Mouse (Mus musculus): ENCODE results near the gene Ctrb1. TPM values are rescaled to one million over a fixed set of nuclear protein-coding genes. Genes with fewer than 3 reads are reported as not detected.
"Not testable (repeated sequence)": the region's sequence is repeated elsewhere in the genome, so short reads cannot be mapped to it uniquely, and the experiment has no call there.

Gene Ctrb1
- polyA plus RNA-seq, 1 experiment: 4.0 TPM

DNA sequence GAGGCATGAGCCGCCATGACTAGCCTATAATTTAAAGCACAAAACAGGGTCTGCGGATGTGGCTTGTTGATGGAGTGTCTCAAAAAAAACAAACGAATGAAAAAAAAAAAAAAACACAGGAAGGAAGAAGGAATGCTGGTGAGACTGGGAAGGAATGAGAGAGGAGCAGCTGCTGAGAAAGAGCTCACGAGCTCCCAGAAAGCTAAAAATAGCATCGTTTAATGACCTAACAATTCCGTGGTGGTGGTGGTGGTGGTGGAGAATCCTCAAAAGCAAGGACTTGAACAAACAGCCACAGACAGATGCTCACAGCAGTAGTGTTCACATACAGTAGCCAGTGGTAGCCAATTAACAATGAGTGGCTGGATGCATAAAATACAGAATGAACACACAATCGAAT is 4.6 kb upstream of the Ctrb1 start:
- 63% methylated on average over 7 of the region's 7 CpGs for WGBS
- DNase-seq (ENCODE audit: low read depth, low spot score): no peak

DNA sequence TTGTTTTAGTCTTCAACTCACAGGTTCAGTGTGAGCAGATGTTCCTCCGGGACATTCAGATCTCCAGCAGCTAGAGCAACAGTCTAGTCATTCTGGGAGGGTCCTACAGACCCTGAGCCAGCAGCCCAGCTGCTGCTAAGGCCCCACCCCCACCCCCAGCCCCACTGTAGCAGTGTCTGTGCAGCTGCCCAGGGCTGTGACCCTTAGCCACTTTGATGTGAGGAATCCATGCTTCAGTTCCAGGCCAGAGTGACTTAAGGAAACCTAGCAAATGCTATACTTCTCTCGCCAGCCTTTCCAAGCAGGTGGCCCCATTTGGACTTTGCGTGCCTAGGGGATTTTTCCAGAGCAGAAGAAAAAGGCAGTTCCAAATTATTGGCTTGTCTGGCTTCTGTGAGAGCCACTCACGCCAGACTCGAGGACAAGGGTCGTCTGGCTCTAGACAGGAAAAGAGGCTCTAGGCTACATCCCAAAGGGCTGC is 2.5 kb upstream of the Ctrb1 start:
- no peak for DNase-seq (ENCODE audit: low read depth, low spot score)
- 25% methylated on average over 6 of the region's 6 CpGs for WGBS

DNA sequence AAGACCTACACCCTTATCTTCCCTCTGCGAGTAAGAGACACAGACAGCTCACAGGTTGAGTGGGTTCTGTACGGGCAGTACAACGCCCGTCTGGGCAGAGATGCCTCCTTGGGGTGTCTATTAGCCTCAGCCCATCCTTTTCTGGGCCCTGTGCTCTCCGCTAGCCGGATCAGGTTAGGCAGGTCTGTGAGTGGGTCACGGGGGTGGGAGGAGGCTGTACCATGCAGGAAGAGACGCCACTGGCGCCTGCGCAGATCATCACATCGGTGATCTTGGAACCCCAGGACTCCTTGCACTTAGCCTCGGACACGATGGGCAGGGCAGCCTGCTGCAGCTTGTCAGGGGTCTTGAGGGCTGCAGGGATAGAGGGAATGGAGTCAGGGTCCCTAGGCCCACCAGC is 3.9 kb downstream of the Ctrb1 start:
- no peak for DNase-seq (ENCODE audit: low read depth, low spot score)
- WGBS: 73% methylated on average over 13 of the region's 13 CpGs

DNA sequence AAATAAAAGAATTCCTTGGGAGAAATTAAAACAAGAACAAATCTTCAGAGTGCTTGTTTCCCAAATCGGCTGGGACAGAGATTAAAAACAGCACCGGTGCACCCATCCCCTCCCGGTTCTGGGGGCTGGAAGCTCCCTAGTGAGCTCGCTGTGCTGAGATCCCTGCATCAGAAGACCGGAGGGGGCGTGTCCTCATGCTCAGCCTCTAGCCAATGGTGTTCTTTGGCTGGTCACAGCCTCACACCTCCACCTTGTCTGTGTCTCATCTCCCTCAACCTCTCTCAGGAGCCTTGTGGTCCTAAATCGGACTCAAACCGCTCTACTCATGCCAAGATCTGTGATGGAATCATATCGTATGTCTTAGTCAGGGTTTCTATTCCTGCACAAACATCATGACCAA is 8.3 kb downstream of the Ctrb1 start:
- DNase-seq (ENCODE audit: low read depth, low spot score): no peak
- 41% methylated on average over 9 of the region's 9 CpGs for WGBS

DNA sequence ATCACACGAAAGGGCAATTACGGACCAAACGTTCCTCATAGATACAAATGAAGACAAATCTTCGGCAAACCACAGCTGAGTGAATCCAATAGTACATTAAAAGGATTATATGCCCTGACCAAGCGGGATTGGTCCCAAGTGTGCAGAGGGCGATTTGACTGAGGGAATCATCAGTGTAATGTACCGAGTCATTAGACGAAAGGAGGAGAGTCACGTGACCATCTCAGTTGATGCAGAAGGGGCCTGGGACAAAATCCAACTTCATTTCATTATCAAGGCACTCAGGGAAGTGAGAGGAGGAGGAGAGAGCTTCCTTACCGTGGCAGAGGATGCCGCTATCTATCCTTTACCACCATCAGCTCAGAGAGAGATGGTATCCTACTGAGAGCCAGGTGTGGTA is 9.7 kb downstream of the Ctrb1 start:
- WGBS: 70% methylated on average over 11 of the region's 11 CpGs
- DNase-seq (ENCODE audit: low read depth, low spot score): no peak

DNA sequence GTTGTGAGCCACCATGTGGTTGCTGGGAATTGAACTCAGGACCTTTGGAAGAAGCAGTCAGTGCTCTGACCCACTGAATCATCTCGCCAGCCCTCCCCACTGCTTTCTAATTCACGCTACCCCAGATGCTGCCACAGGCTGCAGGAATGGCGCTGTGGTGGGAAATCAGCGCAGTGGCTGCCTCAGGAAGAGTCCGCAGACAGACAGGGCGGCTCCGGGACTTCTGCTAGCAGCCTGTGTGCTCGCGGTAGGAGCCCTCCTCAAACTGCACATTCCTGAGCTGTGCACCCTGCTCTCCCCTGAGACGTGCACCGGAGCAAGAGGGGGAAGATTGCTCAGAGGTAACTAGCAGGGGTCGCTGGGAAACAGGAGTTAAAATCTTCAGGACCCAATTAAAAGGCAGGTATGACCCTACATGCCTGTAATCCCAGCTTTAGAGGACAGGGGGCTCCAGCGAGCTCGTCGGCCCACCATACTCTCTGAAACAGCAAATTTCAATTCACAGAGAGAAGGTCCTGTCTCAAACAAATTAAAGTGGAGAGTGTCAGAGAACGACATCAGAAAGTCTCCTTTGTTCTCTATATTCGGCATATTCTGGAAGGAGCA is 10.3 kb downstream of the Ctrb1 start:
- 49% methylated on average over 17 of the region's 17 CpGs for WGBS

DNA sequence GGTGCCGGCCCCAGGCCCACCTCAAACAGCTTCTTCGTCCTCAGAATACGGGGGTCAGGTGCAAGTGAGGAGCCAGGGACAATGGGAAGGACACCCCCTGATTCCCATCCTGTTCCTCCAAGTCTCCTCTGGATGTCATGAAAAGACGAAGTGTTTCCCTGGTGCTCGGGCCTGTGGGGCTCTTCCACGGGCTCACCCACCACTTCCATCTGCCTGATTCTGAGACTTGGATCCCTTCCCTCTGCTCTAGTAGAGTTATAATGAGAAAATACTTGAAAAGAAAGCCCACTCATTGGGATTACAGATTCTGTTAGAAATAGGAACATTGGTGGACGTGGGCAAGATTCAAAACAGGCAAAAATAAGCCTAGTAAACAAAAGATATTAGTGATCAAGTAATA is 12.0 kb downstream of the Ctrb1 start:
- WGBS: 95% methylated on average over 7 of the region's 7 CpGs
- no peak for DNase-seq (ENCODE audit: low read depth, low spot score)

More for the DNA sequence above, 10.3 kb downstream of the Ctrb1 start:
- DNase-seq (ENCODE audit: low read depth, low spot score): no peak

DNA sequence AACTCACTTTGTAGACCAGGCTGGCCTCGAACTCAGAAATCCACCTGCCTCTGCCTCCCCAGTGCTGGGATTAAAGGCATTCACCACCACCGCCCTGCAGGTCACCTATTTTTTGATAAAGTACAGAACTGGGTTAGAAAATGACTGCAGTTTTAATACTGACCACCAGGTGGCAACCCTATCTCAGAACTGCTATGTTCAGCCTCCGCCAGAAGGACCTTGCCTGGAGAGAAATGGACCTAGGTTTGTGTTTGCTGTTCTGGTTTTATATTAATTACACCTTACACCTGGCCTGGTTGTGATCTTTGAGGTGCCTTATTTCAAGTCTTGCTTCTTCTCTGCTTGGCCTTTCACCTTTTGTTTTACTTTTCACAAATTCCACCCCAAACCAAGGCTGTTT is 12.7 kb downstream of the Ctrb1 start:
- WGBS: 12% methylated on average over 3 of the region's 3 CpGs
- DNase-seq (ENCODE audit: low read depth, low spot score): peak; percentile 46

DNA sequence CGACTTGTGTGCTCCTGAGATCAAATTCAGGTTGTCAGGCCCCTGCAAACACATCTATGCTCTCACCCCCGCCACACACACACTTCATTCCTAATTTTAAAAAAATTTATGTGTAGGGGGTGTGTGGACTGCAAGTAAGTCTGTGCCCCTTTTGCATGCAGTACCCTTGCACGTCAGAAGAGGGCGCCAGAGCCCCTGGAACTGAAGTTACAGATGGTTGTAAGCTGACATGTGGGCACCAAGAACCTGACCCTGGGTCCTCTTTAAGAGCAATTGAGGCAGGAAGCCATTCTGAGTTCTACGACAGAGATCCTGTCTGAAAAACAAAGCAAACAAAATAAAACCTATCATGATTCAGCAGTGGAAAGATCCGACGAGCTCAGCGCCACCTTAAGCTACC is 14.6 kb downstream of the Ctrb1 start:
- no peak for DNase-seq (ENCODE audit: low read depth, low spot score)
- WGBS: 80% methylated on average over 8 of the region's 8 CpGs

DNA sequence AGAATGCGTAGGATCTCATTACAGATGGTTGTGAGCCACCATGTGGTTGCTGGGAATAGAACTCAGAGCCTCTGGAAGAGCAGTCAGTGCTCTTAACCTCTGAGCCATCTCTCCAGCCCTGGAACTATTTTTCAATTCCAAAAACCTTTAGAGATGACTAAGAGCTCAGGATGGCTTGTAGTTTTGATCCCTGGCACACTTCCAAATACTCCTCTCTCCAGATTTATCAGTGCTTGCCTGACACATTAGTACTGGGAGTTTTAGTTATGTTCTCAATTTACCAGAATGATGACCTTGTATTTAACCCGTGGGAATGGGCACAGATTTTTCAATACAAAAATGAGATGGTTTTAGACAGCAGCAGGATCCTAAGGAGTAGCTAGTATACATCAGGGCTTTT is 24.1 kb downstream of the Ctrb1 start:
- no peak for DNase-seq (ENCODE audit: low read depth, low spot score)
- WGBS: 84% methylated on average over 2 of the region's 2 CpGs

DNA sequence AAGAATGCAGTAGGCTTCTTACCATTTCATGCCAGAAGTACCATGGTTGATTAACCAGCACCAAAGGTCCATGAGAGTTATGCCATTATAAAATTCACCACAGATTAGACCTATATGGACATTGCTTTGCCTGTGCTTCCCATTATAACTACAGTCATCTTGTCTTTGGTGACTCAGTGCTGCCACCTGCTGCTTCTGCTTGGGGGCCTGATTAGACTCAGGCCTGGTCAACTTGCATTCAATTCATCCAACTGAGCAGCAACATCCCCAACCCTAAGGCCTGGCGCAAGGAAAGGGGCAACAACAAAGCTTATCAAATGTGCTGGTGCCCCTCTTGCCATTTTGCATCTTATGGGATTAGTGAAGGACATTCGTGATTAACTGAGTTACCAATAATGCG is 28.3 kb downstream of the Ctrb1 start:
- 90% methylated on average over 3 of the region's 3 CpGs for WGBS
- DNase-seq (ENCODE audit: low read depth, low spot score): peak; percentile 44

DNA sequence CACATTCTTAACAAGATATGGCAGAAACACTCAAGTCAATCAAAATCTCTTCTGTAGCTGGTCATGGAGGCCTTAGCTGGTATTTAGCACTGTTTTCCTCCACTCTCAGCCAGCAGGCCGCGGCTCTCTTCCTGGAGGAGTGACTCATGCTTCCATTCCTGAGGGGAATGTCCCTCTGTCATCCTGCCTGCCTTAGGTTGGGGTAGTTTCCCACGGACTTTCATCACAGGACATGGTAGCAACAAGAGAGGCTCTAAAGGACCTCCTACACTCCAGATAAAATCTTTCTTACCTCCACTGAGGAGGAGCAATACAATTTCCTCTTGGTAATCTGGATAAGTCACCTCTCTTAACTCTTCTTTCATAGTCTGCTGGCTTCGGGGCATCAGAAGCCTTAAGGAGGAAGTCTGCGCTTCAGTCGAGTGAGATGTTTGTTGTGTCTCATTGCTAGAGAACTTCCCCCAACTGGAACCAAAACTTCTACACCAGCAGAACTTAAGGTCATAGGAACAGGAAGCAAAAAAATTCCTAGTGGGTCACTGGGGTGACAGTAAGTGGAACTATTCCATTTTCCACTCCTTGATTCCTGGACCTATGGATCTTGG is 31.9 kb downstream of the Ctrb1 start:
- no peak for DNase-seq (ENCODE audit: low read depth, low spot score)
- 35% methylated on average over 6 of the region's 6 CpGs for WGBS

DNA sequence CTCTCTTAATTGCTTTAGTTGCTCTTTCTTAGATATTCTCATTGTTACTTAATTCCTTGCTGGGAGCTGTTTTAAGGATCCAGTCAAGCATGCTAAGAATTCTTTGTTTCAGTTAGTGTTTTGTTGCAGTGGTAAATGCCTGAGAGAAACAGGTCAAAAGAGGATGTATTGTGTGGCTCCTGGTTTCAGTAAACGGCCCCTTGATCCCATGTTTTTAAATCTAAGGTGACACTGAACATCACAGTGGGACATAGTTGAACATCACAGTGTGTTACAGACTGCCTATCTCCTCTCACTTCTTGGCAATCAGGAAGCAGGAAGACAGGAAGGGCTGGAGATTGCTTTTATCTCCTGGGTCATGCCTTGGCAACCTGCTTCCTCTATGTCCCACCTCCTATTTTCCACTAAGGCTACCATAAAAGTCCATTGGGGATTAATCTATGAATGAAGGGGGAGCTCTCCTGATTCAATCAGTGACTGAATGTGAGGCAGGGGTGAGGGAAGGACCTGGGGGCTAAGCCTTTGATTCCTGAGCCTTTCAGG is 33.4 kb downstream of the Ctrb1 start:
- 57% methylated on average over 1 of the region's 1 CpGs for WGBS
- no peak for DNase-seq (ENCODE audit: low read depth, low spot score)

DNA sequence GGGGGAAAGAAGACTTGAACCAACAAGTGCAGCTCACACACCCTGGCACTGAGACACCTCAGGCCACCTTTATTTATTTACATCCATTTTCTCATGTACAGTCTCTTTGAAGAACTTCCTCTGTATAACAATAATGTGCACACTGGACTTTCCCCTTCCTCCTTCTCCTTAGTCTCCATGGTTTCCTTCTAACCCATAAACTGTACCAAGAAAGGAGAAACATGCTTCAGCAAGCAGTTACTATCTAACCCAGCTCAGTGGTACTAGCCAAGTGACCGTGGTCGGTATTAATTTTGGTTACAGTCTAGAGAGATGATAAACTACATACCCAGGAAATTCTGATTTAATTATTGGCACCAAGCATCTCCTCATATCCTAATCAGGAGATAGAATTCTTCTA is 37.3 kb downstream of the Ctrb1 start:
- DNase-seq (ENCODE audit: low read depth, low spot score): no peak
- 33% methylated on average over 2 of the region's 2 CpGs for WGBS

DNA sequence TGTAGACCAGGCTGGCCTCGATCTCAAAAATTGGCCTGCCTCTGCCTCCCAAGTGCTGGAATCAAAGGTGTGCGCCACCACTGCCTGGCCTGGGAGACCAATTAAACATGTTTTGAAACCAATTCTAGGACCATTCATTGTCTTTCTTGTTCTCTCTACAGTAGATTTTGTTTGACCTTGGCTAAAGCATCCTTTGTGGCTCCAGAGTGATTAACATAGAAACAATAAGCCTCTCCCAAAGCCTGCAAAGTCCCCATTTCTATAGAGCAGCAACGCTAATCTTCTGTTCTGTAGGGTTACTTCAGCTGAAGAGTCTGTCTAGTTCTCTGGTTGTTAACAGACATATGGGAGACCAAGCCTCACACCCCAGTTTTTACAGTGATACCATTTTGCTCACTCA is 40.2 kb downstream of the Ctrb1 start:
- WGBS: 96% methylated on average over 3 of the region's 3 CpGs
- no peak for DNase-seq (ENCODE audit: low read depth, low spot score)

DNA sequence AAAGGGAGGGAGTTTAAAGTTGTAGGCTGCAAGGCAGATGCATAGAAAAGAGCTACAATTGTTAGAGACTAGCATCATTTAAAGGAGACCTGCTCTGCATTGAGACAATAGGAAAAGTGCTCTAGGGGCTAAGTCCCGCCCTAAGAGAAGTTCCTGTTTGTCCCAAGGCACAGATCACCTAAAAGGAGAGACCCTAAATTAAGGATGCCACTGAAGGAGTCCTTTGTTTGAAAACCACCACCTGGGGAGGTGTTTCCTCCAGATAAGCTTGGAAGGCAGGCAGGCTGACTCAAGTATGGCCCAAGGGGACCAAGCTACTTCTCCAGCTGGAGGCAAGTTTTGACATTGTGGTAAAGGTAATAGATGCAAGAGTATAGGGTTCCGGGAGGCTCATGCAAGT is 42.0 kb downstream of the Ctrb1 start:
- no peak for DNase-seq (ENCODE audit: low read depth, low spot score)
- WGBS: 86% methylated on average over 2 of the region's 2 CpGs

DNA sequence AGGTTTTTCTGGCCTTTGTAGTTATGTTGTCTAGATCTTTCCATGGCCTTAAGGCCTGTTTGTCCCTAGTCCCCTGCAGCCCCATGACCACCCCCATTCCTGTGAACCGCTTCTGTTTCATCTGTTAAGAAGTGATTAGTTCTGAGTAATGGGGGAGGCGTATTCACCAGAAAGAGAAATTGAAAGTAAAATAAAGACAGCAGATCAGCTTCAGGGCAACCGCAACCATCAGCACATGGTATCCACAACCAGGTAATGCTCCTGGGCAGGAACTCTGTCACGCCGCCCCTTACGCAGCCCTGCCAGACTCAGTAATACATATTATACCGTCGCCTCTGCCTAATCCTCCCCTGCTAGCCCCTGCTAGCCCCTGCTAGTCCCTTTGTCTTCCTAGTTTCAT is 45.1 kb downstream of the Ctrb1 start:
- 90% methylated on average over 8 of the region's 8 CpGs for WGBS
- no peak for DNase-seq (ENCODE audit: low read depth, low spot score)

DNA sequence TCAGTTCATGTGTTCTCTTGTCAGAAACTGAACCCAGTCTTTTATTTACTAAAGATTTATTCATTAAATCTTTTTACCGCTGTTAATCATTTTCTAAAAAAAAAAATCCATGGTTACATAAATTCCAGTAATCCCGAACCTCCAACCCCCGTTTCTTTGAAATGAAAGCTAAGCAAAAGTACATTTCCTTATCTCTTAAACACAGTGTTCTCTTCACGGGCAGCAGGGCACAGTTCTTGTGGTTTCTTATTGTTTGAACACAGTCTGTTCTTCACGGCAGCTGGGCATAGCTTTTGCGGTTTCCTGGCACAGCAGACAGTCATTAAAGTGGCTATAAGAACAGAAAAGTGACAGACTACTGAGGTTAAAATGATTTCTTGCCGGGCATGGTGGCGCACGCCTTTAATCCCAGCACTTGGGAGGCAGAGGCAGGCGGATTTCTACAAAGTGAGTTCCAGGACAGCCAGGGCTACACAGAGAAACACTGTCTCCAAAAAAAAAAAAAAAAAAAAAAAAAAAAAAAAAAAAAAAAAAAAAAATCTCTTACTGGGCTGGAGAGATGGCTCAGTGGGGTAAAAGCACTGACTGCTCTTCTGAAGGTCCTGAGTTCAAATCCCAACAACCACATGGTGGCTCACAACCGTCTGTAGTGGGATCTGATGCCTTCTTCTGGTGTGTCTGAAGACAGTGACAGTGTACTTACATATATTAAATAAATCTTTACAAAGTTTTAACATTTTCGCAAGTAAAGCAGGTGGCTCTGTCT is 46.3 kb downstream of the Ctrb1 start:
- WGBS: 23% methylated on average over 12 of the region's 12 CpGs
- DNase-seq (ENCODE audit: low read depth, low spot score): not testable (repeated sequence)

DNA sequence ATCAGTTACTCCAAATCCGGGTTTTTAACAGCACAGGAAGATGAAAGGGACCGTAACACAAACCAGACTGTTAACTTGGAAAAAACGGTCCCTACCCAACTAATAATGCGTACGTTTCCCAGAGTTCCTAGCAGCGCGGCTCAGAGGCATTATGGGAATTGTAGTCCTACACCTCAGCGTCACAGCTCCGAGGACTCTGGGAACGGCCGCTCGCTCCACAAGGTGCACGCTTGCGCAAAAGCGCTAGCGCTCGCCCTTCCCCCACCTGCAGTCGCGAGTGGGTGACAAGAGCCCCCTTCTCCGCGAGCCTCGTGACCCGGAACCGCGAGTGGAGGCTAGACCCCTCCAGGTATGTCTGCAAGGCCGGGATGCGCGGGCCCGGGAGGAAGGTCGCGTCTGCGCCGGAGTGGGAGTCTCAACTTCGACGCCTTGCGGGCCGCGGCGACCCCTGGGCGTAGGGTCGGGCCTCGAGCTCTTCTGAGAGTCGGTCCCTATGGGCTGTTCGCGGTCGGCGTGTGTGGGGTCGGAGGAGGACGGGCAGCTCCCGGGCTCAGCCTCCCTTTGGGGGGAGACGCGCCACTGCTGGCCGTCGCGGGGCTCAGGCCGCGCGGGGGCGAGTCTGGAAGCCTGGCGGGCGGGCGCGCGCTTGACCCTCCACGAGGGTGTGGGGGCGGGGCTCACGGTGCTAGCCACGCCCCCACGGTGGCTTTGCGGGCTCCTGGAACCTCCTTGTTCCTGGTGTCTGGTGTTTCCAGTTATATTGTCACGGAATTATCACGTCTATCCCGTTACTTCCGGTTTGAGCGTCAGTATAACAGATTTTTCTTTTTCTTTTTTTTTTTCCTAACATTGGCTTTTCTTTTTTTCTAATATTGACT is 47.3 kb downstream of the Ctrb1 start, which contains the start of gene Zfp1:
TSS of gene Zfp1 (plus strand) at position 138 of the 878 bp plus-strand sequence.
- peak; percentile 82 for DNase-seq (ENCODE audit: low read depth, low spot score)
- under 1% methylated on average over 75 of the region's 75 CpGs for WGBS

DNA sequence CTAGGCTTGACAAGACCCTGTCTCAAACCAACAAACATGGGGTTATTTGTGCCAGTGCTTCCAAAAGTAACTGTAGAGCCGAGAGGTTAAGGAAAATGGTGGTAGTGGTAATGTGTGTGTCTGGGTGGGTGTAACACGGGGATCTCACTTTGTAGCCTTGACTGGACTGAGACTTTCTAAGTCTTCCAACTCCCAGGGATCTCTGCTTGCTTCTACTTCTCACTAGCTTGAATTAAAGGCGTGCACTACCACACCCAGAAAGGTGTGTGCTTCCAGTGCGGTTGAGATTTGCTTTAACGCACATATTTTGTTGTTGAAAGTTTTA is 47.9 kb downstream of the Ctrb1 start:
- no peak for DNase-seq (ENCODE audit: low read depth, low spot score)
- under 1% methylated on average over 5 of the region's 5 CpGs for WGBS

Data from large intestine, adult 2 months (tissue).